Mouse (Mus musculus): ENCODE measurements around the gene Sema3e.

Sema3e gene

GRCm38 (mm10) chr5:14025205-14026124 is at the start of gene Sema3e:
Sema3e (plus strand) TSS chr5:14025276.
- no peak for DNase-seq (ENCODE audit: low spot score)

GRCm38 (mm10) chr5:13977576-13977975 is 47.5 kb upstream of the Sema3e start:
- no peak for DNase-seq (ENCODE audit: low spot score)

GRCm38 (mm10) chr5:13979156-13979555 is 45.9 kb upstream of the Sema3e start:
- DNase-seq (ENCODE audit: low spot score) = no peak

- no peak for DNase-seq (ENCODE audit: low spot score)
Measured at GRCm38 (mm10) chr5:13982417-13983054, 42.5 kb upstream of the Sema3e start.

- no peak for DNase-seq (ENCODE audit: low spot score)
Measured at GRCm38 (mm10) chr5:13983608-13984007, 41.5 kb upstream of the Sema3e start.

GRCm38 (mm10) chr5:13985669-13986068 is 39.4 kb upstream of the Sema3e start:
- DNase-seq (ENCODE audit: low spot score) = no peak

GRCm38 (mm10) chr5:13987123-13987522 is 38.0 kb upstream of the Sema3e start:
- no peak for DNase-seq (ENCODE audit: low spot score)

- no peak for DNase-seq (ENCODE audit: low spot score)
Measured at GRCm38 (mm10) chr5:13988023-13988422, 37.1 kb upstream of the Sema3e start.

- no peak for DNase-seq (ENCODE audit: low spot score)
Measured at GRCm38 (mm10) chr5:13992734-13993396, 32.2 kb upstream of the Sema3e start.

- DNase-seq (ENCODE audit: low spot score) = no peak
Measured at GRCm38 (mm10) chr5:14028341-14028740, 3.3 kb downstream of the Sema3e start.

GRCm38 (mm10) chr5:14030796-14031195 is 5.7 kb downstream of the Sema3e start:
- no peak for DNase-seq (ENCODE audit: low spot score)

- no peak for DNase-seq (ENCODE audit: low spot score)
Measured at GRCm38 (mm10) chr5:14032056-14032455, 7.0 kb downstream of the Sema3e start.

- DNase-seq (ENCODE audit: low spot score) = no peak
Measured at GRCm38 (mm10) chr5:14033302-14033701, 8.2 kb downstream of the Sema3e start.

GRCm38 (mm10) chr5:14038813-14039496 is 13.9 kb downstream of the Sema3e start:
- no peak for DNase-seq (ENCODE audit: low spot score)

- no peak for DNase-seq (ENCODE audit: low spot score)
Measured at GRCm38 (mm10) chr5:14040208-14040607, 15.1 kb downstream of the Sema3e start.

GRCm38 (mm10) chr5:14043116-14043515 is 18.0 kb downstream of the Sema3e start:
- no peak for DNase-seq (ENCODE audit: low spot score)

GRCm38 (mm10) chr5:14043983-14044382 is 18.9 kb downstream of the Sema3e start:
- no peak for DNase-seq (ENCODE audit: low spot score)

- no peak for DNase-seq (ENCODE audit: low spot score)
Measured at GRCm38 (mm10) chr5:14048660-14049059, 23.6 kb downstream of the Sema3e start.

GRCm38 (mm10) chr5:14054472-14054871 is 29.4 kb downstream of the Sema3e start:
- no peak for DNase-seq (ENCODE audit: low spot score)

- DNase-seq (ENCODE audit: low spot score) = no peak
Measured at GRCm38 (mm10) chr5:14059895-14060553, 34.9 kb downstream of the Sema3e start.

- DNase-seq (ENCODE audit: low spot score) = no peak
Measured at GRCm38 (mm10) chr5:14062918-14063481, 37.9 kb downstream of the Sema3e start.
